Mouse (Mus musculus): ENCODE measurements around the gene Numa1. TPM values are rescaled to one million over a fixed set of nuclear protein-coding genes. Genes with fewer than 3 reads are reported as not detected.
"Not testable (repeated sequence)": the region's sequence is repeated elsewhere in the genome, so short reads cannot be mapped to it uniquely, and the experiment has no call there.

Numa1 gene
- polyA plus RNA-seq, 1 experiment from 2014 or later, result 70.7 TPM

DNA sequence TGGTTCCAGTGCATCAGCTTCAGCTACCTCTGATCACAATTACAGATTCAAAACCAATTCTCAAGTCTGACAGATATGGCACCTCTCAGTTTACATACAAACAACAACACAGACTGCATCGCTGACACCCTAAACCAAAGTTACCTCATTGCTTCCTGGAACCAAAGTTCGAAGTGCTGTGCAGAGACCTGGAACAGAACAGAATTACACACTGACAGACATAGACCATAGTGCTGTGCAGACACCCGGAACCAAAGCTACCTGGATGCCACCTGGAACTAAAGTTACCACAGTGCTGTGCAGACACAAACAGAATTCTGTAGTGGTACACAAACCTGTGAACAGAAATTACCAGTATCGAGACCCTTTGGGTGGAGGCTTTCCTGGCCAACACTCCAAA lies 5.8 kb downstream of the Numa1 start:
- no peak overlapping the region for H3K9ac ChIP-seq (replicated peaks)
- no peaks in the 10 kb centered on the region for H3K9me3 ChIP-seq
- WGBS, result 96% methylated on average over 4 of the region's 4 CpGs
- 0 out of 2 replicates have a peak, but pooled peaks cover 4% of the 10 kb centered on the region for H3K36me3 ChIP-seq
- no peak overlapping the region for H3K4me3 ChIP-seq (replicated peaks)
- no peaks in the 10 kb centered on the region for H3K27me3 ChIP-seq
- peaks cover 19% of the 10 kb centered on the region for H3K4me1 ChIP-seq (replicated peaks)
- no peak overlapping the region for H3K4me2 ChIP-seq (replicated peaks)
- ATAC-seq, result no peak
- H3K27ac ChIP-seq, result no peak overlapping the region

DNA sequence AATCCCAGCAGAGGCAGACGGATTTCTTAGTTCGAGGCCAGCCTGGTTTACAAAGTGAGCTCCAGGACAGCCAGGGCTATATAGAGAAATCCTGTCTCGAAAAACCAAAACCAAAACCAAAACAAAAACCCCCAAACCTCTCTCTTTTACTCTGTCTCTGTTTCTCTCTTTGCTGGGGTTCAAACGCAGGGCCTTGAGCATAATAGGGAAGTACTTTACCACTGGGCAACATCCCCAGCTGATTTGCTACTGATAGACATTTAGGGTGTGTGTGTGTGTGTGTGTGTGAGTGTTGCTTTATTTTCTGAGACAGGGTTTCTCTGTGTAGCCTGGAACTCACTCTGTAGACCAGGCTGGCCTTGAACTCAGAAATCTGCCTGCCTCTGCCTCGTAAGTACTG lies 15.1 kb downstream of the Numa1 start:
- not testable (repeated sequence) for H3K36me3 ChIP-seq
- 95% methylated on average over 5 of the region's 5 CpGs for WGBS

DNA sequence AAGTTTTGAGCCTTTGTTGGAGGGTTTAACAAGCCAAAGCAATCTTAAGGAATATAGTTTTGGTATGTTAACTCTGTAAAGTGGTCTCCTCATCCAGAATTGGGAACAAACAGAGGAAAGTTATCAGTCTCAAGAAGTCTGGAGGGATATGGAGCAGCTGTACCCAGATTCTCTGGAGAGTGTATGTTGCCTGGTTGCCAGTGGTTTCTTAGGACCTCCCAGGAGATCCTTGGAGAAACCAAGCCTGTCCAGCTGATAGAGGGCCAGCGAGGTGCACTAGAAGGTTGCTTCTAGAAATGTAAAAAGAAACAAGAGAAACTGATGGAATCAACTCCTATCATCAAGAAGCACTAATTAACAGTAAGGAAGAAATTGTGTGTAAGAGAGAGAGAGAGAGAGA lies 17.7 kb downstream of the Numa1 start:
- no peak for ATAC-seq
- Histone ChIP-seq H3K27me3 (no peaks in the 10 kb centered on the region), H3K27ac (no peak overlapping the region), H3K36me3 (no peaks in the 10 kb centered on the region), H3K4me2 (replicated peaks) (no peak overlapping the region), H3K4me1 (replicated peaks) (no peaks in the 10 kb centered on the region), H3K9ac (replicated peaks) (no peak overlapping the region), H3K9me3 (no peaks in the 10 kb centered on the region), H3K4me3 (replicated peaks) (no peak overlapping the region)
- WGBS, result 87% methylated on average over 1 of the region's 1 CpGs

More for the DNA sequence above, 15.1 kb downstream of the Numa1 start:
- not testable (repeated sequence) for H3K9ac ChIP-seq (replicated peaks); H3K27me3 ChIP-seq; H3K4me2 ChIP-seq (replicated peaks); H3K9me3 ChIP-seq; H3K4me1 ChIP-seq (replicated peaks); ATAC-seq; H3K27ac ChIP-seq; H3K4me3 ChIP-seq (replicated peaks)

DNA sequence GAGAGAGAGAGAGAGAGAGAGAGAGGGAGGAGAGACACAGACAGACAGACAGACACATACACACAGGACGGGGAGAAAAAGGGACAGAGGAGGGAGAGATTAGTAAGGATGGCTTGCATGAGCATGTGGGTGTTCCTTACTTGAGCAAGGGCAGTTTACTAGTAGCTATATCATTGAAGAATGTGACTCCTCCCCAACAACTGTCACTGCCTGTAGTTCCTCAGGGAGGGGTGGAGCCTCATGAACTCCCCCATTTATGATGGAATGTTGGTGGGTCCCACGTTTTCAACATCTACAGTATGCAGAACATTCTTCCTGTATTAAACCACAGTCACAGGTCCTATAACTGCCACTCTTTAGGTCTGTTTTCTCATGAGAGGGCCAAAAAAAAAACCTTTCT lies 18.2 kb downstream of the Numa1 start:
- Histone ChIP-seq H3K36me3 (no peaks in the 10 kb centered on the region), H3K4me3 (replicated peaks) (no peak overlapping the region), H3K4me1 (replicated peaks) (no peaks in the 10 kb centered on the region), H3K27me3 (no peaks in the 10 kb centered on the region), H3K4me2 (replicated peaks) (no peak overlapping the region), H3K9me3 (no peaks in the 10 kb centered on the region), H3K9ac (replicated peaks) (no peak overlapping the region), H3K27ac (no peak overlapping the region)
- WGBS, result 80% methylated on average over 2 of the region's 2 CpGs
- ATAC-seq, result no peak

DNA sequence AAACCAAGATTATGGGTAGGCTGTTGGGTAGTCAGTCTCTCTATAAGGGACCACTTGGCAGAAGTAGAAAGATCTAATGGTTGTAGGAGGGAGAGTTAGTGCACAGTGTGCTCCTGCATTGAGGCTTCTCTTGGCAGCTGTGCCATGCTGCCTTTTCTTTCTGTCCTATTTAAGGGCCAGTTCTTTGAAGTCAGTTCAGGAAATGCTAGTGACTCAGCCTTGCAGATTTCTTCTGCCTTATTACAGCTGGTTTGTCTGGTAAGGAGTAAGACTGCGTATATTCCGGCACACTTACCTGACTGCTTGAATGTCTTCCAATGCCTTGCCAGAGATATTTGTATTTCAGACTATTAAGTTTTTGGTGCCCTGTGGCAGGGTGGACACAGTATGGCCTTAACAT lies 20.3 kb downstream of the Numa1 start:
- Histone ChIP-seq H3K4me1 (replicated peaks) (no peaks in the 10 kb centered on the region), H3K27ac (no peak overlapping the region), H3K27me3 (no peaks in the 10 kb centered on the region), H3K9ac (replicated peaks) (no peak overlapping the region), H3K36me3 (no peaks in the 10 kb centered on the region), H3K4me3 (replicated peaks) (no peak overlapping the region), H3K9me3 (no peaks in the 10 kb centered on the region), H3K4me2 (replicated peaks) (no peak overlapping the region)
- no peak for ATAC-seq
- WGBS, result 92% methylated on average over 2 of the region's 2 CpGs

DNA sequence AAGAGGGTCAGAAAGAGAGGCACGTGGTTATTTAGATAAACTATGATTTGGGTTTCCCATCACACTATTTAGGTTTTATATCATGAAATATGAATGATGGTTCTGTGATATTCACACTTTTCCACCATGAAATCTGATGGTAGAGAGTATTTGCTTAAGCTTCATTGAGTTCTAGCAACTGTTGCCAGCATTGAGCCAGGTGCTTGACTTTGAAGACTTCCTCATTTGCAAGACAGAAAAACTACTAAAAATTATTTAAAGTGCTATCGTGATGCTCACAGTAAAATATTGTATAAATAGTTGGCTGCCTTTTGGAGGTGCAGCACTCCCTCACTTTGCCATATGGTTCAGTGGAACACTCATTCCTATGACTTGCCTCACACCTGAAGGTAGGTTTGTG lies 21.4 kb downstream of the Numa1 start:
- H3K9me3 ChIP-seq, result no peaks in the 10 kb centered on the region
- H3K27ac ChIP-seq, result no peak overlapping the region
- no peaks in the 10 kb centered on the region for H3K27me3 ChIP-seq
- no peak for ATAC-seq
- H3K36me3 ChIP-seq, result no peaks in the 10 kb centered on the region
- no peaks in the 10 kb centered on the region for H3K4me1 ChIP-seq (replicated peaks)
- no peak overlapping the region for H3K4me2 ChIP-seq (replicated peaks)
- H3K9ac ChIP-seq (replicated peaks), result no peak overlapping the region
- WGBS, result 95% methylated on average over 2 of the region's 2 CpGs
- no peak overlapping the region for H3K4me3 ChIP-seq (replicated peaks)

DNA sequence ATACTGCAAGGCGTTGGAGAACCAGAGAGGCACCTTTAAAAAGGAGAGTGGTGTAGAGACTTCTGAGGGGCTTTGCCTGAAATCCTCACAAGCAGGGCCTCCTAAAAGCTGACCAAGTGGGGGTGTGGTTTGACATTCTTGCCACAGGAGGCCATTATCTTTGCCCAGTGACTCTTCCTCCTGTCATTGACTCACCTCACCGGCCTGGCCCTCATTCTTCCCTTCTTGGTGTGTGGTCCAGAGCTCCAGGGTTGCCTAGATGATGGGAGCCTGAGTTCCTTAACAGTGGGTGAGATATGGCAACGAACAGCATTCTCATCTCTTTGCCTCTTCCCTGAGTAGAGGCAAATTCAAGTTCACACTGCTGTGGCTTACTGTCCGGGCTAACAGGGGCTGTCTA lies 22.0 kb downstream of the Numa1 start:
- Histone ChIP-seq H3K9ac (replicated peaks) (no peak overlapping the region), H3K36me3 (no peaks in the 10 kb centered on the region), H3K27me3 (no peaks in the 10 kb centered on the region), H3K4me3 (replicated peaks) (no peak overlapping the region), H3K27ac (no peak overlapping the region), H3K9me3 (no peaks in the 10 kb centered on the region), H3K4me1 (replicated peaks) (no peaks in the 10 kb centered on the region), H3K4me2 (replicated peaks) (no peak overlapping the region)
- 54% methylated on average over 4 of the region's 4 CpGs for WGBS
- ATAC-seq, result no peak

DNA sequence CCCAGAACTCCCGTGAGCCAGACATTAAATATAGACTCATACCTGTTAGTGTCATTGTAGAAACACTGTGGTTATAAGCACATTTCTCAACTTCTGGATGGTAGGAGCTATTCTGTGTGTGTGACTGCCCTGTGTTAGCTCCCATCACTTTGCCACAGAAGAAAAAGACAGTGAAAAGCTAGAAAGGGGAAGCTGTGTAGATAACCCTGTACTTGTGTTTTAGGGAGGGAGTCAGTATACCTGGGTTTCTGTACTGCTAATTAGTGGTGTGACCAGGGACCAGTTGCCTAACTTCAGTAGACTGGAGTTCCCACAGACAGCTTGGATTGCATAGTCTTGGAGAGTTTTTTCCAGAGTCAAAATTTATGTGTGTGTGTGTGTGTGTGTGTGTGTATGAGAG lies 22.6 kb downstream of the Numa1 start:
- H3K4me1 ChIP-seq (replicated peaks), result no peaks in the 10 kb centered on the region
- 97% methylated on average over 1 of the region's 1 CpGs for WGBS
- H3K4me2 ChIP-seq (replicated peaks), result no peak overlapping the region
- H3K36me3 ChIP-seq, result no peaks in the 10 kb centered on the region
- H3K27ac ChIP-seq, result no peak overlapping the region
- no peak for ATAC-seq
- H3K9ac ChIP-seq (replicated peaks), result no peak overlapping the region
- no peaks in the 10 kb centered on the region for H3K9me3 ChIP-seq
- H3K27me3 ChIP-seq, result no peaks in the 10 kb centered on the region
- H3K4me3 ChIP-seq (replicated peaks), result no peak overlapping the region

DNA sequence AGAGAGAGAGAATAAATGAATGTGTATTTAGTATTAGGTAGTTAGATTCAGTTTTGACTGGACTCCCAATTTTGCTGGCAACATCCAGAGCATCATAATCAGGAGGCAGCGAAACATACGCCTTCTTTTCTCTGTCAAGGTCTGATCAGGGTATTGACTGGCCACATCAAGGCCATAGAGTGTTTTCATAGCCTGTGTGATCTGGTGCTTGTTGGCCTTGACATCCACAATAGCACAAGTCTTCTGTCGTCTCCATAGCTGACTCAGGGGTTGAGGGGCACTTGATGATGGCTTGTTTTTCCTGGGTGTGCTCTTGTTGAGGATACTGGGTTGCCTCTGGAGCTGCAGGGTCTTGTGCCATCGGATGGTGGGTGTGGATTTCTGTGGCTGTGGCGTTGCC lies 23.0 kb downstream of the Numa1 start:
- Histone ChIP-seq H3K27me3 (no peaks in the 10 kb centered on the region), H3K4me2 (replicated peaks) (no peak overlapping the region), H3K4me3 (replicated peaks) (no peak overlapping the region), H3K9me3 (no peaks in the 10 kb centered on the region), H3K4me1 (replicated peaks) (no peaks in the 10 kb centered on the region), H3K36me3 (no peaks in the 10 kb centered on the region), H3K27ac (no peak overlapping the region), H3K9ac (replicated peaks) (no peak overlapping the region)
- WGBS, result 94% methylated on average over 5 of the region's 5 CpGs
- ATAC-seq, result no peak

DNA sequence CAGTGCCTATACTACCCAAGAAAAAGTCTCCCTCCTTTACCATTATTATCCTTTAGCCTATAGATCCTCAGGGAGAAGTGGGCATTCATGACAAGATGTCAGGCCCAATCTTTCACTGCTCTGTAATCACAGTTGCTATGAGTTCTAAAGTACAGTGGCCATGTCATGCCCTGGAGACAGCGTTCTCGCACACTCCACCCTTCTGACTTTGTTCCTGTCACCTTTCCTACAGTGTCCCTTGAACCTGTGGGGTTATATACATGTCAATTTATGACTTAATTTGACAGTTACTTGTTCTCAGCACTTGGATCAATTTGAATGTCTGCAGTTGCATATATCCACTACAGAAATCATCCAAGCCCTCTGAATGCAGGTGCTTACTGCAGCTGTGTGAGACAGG lies 28.9 kb downstream of the Numa1 start:
- Histone ChIP-seq H3K4me2 (replicated peaks) (no peak overlapping the region), H3K27ac (no peak overlapping the region), H3K4me3 (replicated peaks) (no peak overlapping the region), H3K9ac (replicated peaks) (no peak overlapping the region), H3K9me3 (no peaks in the 10 kb centered on the region), H3K4me1 (replicated peaks) (no peaks in the 10 kb centered on the region), H3K27me3 (no peaks in the 10 kb centered on the region), H3K36me3 (no peaks in the 10 kb centered on the region)
- ATAC-seq, result no peak
- 96% methylated on average over 2 of the region's 2 CpGs for WGBS

DNA sequence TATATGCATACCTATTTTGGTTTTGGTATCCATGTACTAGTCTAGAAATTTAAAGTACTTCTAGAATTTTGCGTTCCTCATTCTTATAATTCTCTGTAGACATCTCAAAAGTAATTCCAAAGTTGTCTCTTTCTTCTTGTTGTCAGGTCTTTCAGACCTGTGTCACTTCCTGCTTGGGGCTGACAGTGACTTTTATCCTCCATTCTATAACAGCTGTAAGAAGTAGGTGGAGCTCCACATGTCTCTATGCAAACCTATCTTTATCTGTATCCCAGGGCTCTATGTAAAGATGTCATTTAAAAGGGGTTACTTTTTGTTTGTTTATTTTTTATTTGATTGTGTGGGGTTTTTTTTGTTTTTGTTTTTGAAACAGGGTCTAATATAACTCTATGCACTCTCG lies 29.7 kb downstream of the Numa1 start:
- no peaks in the 10 kb centered on the region for H3K36me3 ChIP-seq
- no peak overlapping the region for H3K4me2 ChIP-seq (replicated peaks)
- WGBS, result 93% methylated on average over 2 of the region's 2 CpGs
- H3K27me3 ChIP-seq, result no peaks in the 10 kb centered on the region
- H3K4me3 ChIP-seq (replicated peaks), result no peak overlapping the region
- peaks cover 5% of the 10 kb centered on the region for H3K4me1 ChIP-seq (replicated peaks)
- no peaks in the 10 kb centered on the region for H3K9me3 ChIP-seq
- ATAC-seq, result no peak
- no peak overlapping the region for H3K27ac ChIP-seq
- H3K9ac ChIP-seq (replicated peaks), result no peak overlapping the region

DNA sequence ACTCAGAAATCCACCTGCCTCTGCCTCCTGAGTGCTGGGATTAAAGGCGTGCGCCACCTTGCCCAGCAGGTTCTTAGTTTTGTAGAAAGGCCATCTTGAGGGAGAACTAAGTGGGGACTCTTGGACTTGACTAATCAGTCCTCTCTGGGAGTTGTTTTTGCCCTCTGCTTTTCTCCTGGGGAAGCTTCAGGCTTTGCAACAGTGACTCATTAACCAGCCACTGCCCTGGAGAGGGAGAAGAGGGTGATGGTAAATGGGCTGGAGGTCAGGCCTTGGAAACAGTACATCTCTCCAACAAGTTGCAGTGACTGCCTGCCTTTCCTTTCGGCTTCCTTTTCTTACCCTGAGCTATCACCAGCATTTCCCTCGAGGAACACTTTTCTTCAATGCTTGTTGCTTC lies 30.6 kb downstream of the Numa1 start:
- Histone ChIP-seq H3K27ac (no peak overlapping the region), H3K4me2 (replicated peaks) (no peak overlapping the region), H3K4me1 (replicated peaks) (peaks cover 14% of the 10 kb centered on the region), H3K9me3 (no peaks in the 10 kb centered on the region), H3K9ac (replicated peaks) (no peak overlapping the region), H3K4me3 (replicated peaks) (no peak overlapping the region), H3K36me3 (no peaks in the 10 kb centered on the region), H3K27me3 (no peaks in the 10 kb centered on the region)
- no peak for ATAC-seq
- WGBS, result 89% methylated on average over 4 of the region's 4 CpGs

DNA sequence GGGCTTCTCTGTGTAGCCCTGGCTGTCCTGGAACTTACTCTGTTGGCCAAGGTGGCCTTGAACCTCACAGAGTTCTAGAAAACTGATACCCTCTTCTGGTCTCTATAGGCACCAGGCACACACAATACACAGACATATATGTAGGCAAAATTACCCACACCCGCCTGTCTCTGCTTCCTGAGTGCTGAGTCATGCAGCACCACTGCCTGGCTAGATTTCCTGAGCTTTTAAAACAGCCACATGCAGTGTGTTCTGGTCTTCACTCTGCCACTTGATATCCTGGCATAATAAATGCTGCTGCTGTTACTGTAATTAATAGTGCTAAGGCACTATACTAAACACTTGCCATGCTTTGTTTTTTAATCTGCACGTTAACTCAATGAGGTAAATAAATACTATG lies 31.7 kb downstream of the Numa1 start:
- Histone ChIP-seq H3K4me1 (replicated peaks) (peaks cover 15% of the 10 kb centered on the region), H3K36me3 (no peaks in the 10 kb centered on the region), H3K4me3 (replicated peaks) (no peak overlapping the region), H3K9me3 (no peaks in the 10 kb centered on the region), H3K4me2 (replicated peaks) (no peak overlapping the region), H3K27ac (no peak overlapping the region), H3K27me3 (no peaks in the 10 kb centered on the region), H3K9ac (replicated peaks) (no peak overlapping the region)
- WGBS, result 92% methylated on average over 2 of the region's 2 CpGs
- no peak for ATAC-seq
